ENCODE assay signal across 22 mouse cellular contexts in the genomic region with DNA sequence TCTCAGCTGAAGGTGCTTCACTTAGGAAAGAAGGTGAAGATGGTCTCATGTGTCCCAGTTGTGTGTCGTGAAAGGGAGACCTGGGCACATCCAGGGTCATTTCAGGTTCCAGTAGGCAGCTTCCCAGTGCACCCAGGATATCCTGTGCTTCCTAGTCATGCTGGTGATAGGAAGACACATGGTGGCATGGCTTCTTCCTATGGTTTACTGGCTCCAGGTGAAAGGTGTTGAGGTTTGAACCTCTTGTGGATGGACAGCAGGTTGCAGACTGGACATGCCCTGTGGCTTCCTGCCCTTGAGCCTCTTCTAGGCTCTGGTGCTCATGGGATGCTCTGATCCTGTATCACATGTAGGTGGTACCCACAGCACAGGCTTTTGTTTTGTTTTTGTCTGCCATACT.
"Had no signal": no experiment of that assay in that cellular context is flagged by ENCODE, and none has a peak within 500 bp of the region (broad histone marks: within the 10 kb centered on the region; RNA-seq: fewer than 3 reads in every experiment).

No protein-coding gene starts in this region.

- H3K27ac ChIP-seq: heart, embryonic 13.5 days; heart, embryonic 15.5 days; hindbrain, embryonic 13.5 days; hindbrain, embryonic 15.5 days; hindbrain, postnatal 0 days; kidney, embryonic 15.5 days; kidney, postnatal 0 days; limb, embryonic 13.5 days; limb, embryonic 15.5 days; liver, embryonic 13.5 days had no signal

- H3K9ac ChIP-seq: heart, embryonic 13.5 days; heart, embryonic 15.5 days; hindbrain, embryonic 13.5 days; hindbrain, embryonic 15.5 days; kidney, embryonic 15.5 days; limb, embryonic 13.5 days; limb, embryonic 15.5 days; liver, embryonic 13.5 days had no signal

- H3K4me2 ChIP-seq: heart, embryonic 11.5 days; heart, embryonic 13.5 days; heart, embryonic 15.5 days; hindbrain, embryonic 13.5 days; hindbrain, embryonic 15.5 days; kidney, embryonic 15.5 days; limb, embryonic 13.5 days; limb, embryonic 15.5 days; liver, embryonic 13.5 days had no signal

- H3K4me3 ChIP-seq: heart, embryonic 13.5 days; heart, embryonic 15.5 days; hindbrain, embryonic 13.5 days; hindbrain, embryonic 15.5 days; kidney, embryonic 15.5 days; limb, embryonic 13.5 days; limb, embryonic 15.5 days; liver, embryonic 13.5 days had no signal

- H3K9me3 ChIP-seq: heart, embryonic 13.5 days; heart, embryonic 15.5 days; hindbrain, embryonic 13.5 days; hindbrain, embryonic 15.5 days; kidney, embryonic 15.5 days; limb, embryonic 13.5 days; limb, embryonic 15.5 days; liver, embryonic 13.5 days had no signal

- DNase-seq: gastrocnemius, postnatal 14 days; gastrocnemius, postnatal 36 days; heart, adult 18-20 months; heart, postnatal 36 days; kidney, adult 11 months; kidney, adult 9 months; kidney, postnatal 14 days; layer of hippocampus, adult 9-11 months; layer of hippocampus, postnatal 36 days; left cerebral cortex, postnatal 4 days; liver, embryonic 13.5 days had no signal

- H3K27me3 ChIP-seq: heart, embryonic 13.5 days; heart, embryonic 15.5 days; hindbrain, embryonic 13.5 days; hindbrain, embryonic 15.5 days; kidney, embryonic 15.5 days; limb, embryonic 13.5 days; limb, embryonic 15.5 days; liver, embryonic 13.5 days had no signal

- H3K36me3 ChIP-seq: heart, embryonic 13.5 days; heart, embryonic 15.5 days; hindbrain, embryonic 15.5 days; liver, embryonic 13.5 days had no signal

- ATAC-seq: hindbrain, postnatal 0 days; intestine, embryonic 16.5 days had no signal
